Mouse (Mus musculus) small intestine, adult 2 months (tissue): ENCODE measurements around the gene Ube2d1. TPM values are rescaled to one million over a fixed set of nuclear protein-coding genes. Genes with fewer than 3 reads are reported as not detected.

ENCODE experiments used
- H3K27ac ChIP-seq: fragments of 200-500 bp; 2 replicates; pipeline ENCODE4 v1.5.1; 2012; ENCODE audit warnings: low read depth, low read length, control low read depth, inconsistent platforms; ENCODE audit not compliant: insufficient read depth
- H3K27me3 ChIP-seq: fragments of 200-500 bp; 2 replicates; pipeline ENCODE4 v1.6.1; 2012; ENCODE audit warnings: mild to moderate bottlenecking, moderate library complexity, low read length, inconsistent platforms; ENCODE audit not compliant: control insufficient read depth, insufficient read depth
- H3K36me3 ChIP-seq: fragments of 200-500 bp; 2 replicates; pipeline ENCODE4 v1.6.1; 2012; ENCODE audit warnings: mild to moderate bottlenecking, low read length, control low read depth, inconsistent platforms; ENCODE audit not compliant: control insufficient read depth, insufficient read depth
- H3K4me1 ChIP-seq: fragments of 200-500 bp; 2 replicates; pipeline ENCODE4 v1.6.1; 2012; ENCODE audit warnings: low read length, inconsistent platforms, mixed read lengths; ENCODE audit not compliant: control insufficient read depth, insufficient read depth, insufficient read length
- H3K4me3 ChIP-seq: fragments of 200-500 bp; 2 replicates; pipeline ENCODE4 v1.5.1; 2012; ENCODE audit warnings: low read depth, mild to moderate bottlenecking, control low read depth, inconsistent platforms, low read length, moderate library complexity
- CTCF ChIP-seq: fragments of 200-500 bp; IDR thresholded peaks from 2 replicates; pipeline ENCODE4 v1.5.1; 2012; ENCODE audit warnings: low read depth, mild to moderate bottlenecking, control low read depth, inconsistent platforms, low read length, moderate library complexity, mixed read lengths; ENCODE audit not compliant: insufficient replicate concordance, insufficient read length; ENCODE audit errors: extremely low read depth
- POLR2A ChIP-seq: fragments of 200-500 bp; IDR thresholded peaks from 2 replicates; pipeline ENCODE4 v1.6.1; 2012; ENCODE audit warnings: low read depth, mild to moderate bottlenecking, control low read depth, inconsistent platforms, low read length, moderate library complexity
- WGBS: fragments of 180-500 bp; shearing (Covaris S2); methylation state at CpG from one replicate; pipeline ENCODE4 v1.1.7; 2018; 5-methylcytosine and 5-hydroxymethylcytosine counted together
- polyA plus RNA-seq: library from polyadenylated mRNA; depleted of rRNA; stranded (reverse); fragments of >200 nt; gene quantifications from 2 replicates; pipeline ENCODE4 v1.2.3, GENCODE M21; 2012

Ube2d1 gene
- polyA plus RNA-seq, 1 experiment: 18.4 TPM

GRCm38 (mm10) chr10:71267973-71268372 lies 17.1 kb downstream of the Ube2d1 start:
- 77% methylated on average over 2 of the region's 2 CpGs for WGBS
- no peak overlapping the region for H3K27ac ChIP-seq
- H3K4me3 ChIP-seq: no peak overlapping the region
- TF ChIP-seq POLR2A (no peak), CTCF (no peak)
- no peaks in the 10 kb centered on the region for H3K36me3 ChIP-seq
- no peaks in the 10 kb centered on the region for H3K4me1 ChIP-seq
- no peaks in the 10 kb centered on the region for H3K27me3 ChIP-seq

DNA sequence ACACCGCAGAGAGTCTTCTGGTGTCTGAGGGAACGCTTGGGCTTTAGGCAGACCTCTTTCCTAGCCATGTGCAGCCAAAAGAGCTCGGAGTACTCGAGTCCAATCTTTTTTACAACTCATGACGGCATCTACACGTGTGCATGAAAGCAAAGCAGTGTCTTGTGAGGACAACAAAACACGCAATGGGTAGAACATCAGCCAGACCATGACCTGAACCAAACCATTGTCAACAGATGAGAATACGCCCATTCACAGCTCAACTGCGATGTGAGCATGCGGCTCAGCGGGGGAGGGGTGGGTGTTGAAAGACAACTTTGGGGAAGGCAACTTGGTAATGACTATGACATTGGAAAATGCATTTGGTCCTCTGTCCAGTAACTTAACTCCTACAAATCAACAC lies 17.6 kb downstream of the Ube2d1 start:
- Histone ChIP-seq H3K4me1 (no peaks in the 10 kb centered on the region), H3K27ac (no peak overlapping the region), H3K4me3 (no peak overlapping the region), H3K27me3 (no peaks in the 10 kb centered on the region), H3K36me3 (no peaks in the 10 kb centered on the region)
- WGBS: 83% methylated on average over 11 of the region's 11 CpGs
- TF ChIP-seq POLR2A (no peak), CTCF (no peak)

DNA sequence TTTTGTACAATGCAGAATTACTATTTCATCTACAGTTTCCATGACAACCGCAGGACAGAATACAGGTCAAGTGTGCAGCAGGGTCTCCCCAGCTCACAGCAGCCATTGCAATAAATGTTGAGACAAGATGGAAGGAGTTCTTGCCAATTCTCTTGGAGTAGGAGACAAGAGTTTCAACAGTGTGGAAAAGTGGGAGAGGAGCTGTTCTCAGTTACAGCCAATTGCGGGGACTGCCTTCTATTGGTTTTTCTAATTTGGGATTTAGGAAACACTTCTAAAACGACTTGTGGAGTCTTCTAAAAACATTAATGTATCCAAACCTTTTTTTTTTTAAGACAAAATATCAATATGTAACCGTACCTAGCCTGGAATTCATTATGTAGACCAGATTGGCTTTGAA lies 20.0 kb downstream of the Ube2d1 start:
- TF ChIP-seq POLR2A (no peak), CTCF (no peak)
- Histone ChIP-seq H3K36me3 (peaks cover 8% of the 10 kb centered on the region), H3K27me3 (no peaks in the 10 kb centered on the region), H3K27ac (no peak overlapping the region), H3K4me1 (no peaks in the 10 kb centered on the region), H3K4me3 (no peak overlapping the region)
- WGBS: 85% methylated on average over 4 of the region's 4 CpGs

- TF ChIP-seq CTCF (no peak), POLR2A (no peak)
- peaks cover 21% of the 10 kb centered on the region for H3K36me3 ChIP-seq
- 73% methylated on average over 8 of the region's 8 CpGs for WGBS
- H3K4me1 ChIP-seq: no peaks in the 10 kb centered on the region
- H3K27ac ChIP-seq: no peak overlapping the region
- H3K4me3 ChIP-seq: no peak overlapping the region
- H3K27me3 ChIP-seq: no peaks in the 10 kb centered on the region
These were observed 23.4 kb downstream of the Ube2d1 start for GRCm38 (mm10) chr10:71261637-71262036.

GRCm38 (mm10) chr10:71258943-71259342 lies 26.1 kb downstream of the Ube2d1 start:
- H3K27ac ChIP-seq: no peak overlapping the region
- WGBS: 89% methylated on average over 5 of the region's 5 CpGs
- H3K36me3 ChIP-seq: peaks cover 37% of the 10 kb centered on the region
- H3K27me3 ChIP-seq: no peaks in the 10 kb centered on the region
- H3K4me3 ChIP-seq: no peak overlapping the region
- TF ChIP-seq POLR2A: no peak
- no peak for TF ChIP-seq CTCF
- H3K4me1 ChIP-seq: no peaks in the 10 kb centered on the region

GRCm38 (mm10) chr10:71258516-71258915 lies 26.5 kb downstream of the Ube2d1 start:
- Histone ChIP-seq H3K4me3 (no peak overlapping the region), H3K4me1 (no peaks in the 10 kb centered on the region), H3K27me3 (no peaks in the 10 kb centered on the region), H3K27ac (no peak overlapping the region), H3K36me3 (peaks cover 37% of the 10 kb centered on the region)
- TF ChIP-seq POLR2A: no peak
- TF ChIP-seq CTCF: no peak
- 89% methylated on average over 8 of the region's 8 CpGs for WGBS

GRCm38 (mm10) chr10:71253147-71253546 lies 31.9 kb downstream of the Ube2d1 start:
- no peak for TF ChIP-seq POLR2A
- TF ChIP-seq CTCF: no peak
- H3K36me3 ChIP-seq: peaks cover 19% of the 10 kb centered on the region
- H3K27ac ChIP-seq: no peak overlapping the region
- H3K4me3 ChIP-seq: no peak overlapping the region
- no peaks in the 10 kb centered on the region for H3K27me3 ChIP-seq
- 78% methylated on average over 4 of the region's 4 CpGs for WGBS
- H3K4me1 ChIP-seq: no peaks in the 10 kb centered on the region; the same call in 1 of the 2 replicates

- Histone ChIP-seq H3K27ac (no peak overlapping the region), H3K27me3 (no peaks in the 10 kb centered on the region), H3K4me1 (no peaks in the 10 kb centered on the region; the same call in 1 of the 2 replicates), H3K4me3 (no peak overlapping the region), H3K36me3 (peaks cover 17% of the 10 kb centered on the region)
- TF ChIP-seq CTCF (no peak), POLR2A (no peak)
- 68% methylated on average over 5 of the region's 5 CpGs for WGBS
These were observed 32.6 kb downstream of the Ube2d1 start for GRCm38 (mm10) chr10:71252421-71252820.
